Mouse (Mus musculus) gastrocnemius, postnatal 10 days (tissue): ENCODE data around the gene Arhgef3. TPM values are rescaled to one million over a fixed set of nuclear protein-coding genes. Genes with fewer than 3 reads are reported as not detected.
"Not testable (repeated sequence)": the region's sequence is repeated elsewhere in the genome, so short reads cannot be mapped to it uniquely, and the experiment has no call there.

ENCODE experiments used
- DNase-seq: peaks from one replicate; pipeline ENCODE4 v3.0.0; 2021; ENCODE audit warnings: mixed read lengths
- total RNA-seq, 2 experiments: library from RNA; stranded (reverse); gene quantifications; 2 replicates each; pipeline ENCODE4 v1.2.3; 2021

Gene Arhgef3
- total RNA-seq, 2 experiments from 2014 or later, result 15.6 to 18.1 TPM

GRCm38 (mm10) chr14:27233056-27233455 lies 118.4 kb downstream of the Arhgef3 start:
- DNase-seq, result no peak

DNA sequence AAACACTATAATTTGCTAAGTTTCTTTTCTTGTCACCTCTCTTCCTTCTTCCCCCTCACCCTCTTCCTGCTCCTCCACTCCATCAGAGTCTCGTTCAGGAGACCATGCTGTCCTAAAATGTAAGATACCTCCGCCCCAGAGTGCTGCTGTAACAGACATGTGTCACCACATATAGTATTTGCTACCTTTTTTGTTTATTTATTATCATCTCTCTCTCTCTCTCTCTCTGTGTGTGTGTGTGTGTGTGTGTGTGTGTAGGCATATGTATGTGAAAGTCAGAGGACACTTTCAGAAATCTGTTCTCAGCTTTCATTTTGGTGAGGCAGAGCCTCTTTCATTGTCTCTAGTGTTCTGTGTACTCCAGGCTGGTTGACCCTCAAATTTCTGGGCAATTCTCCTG lies 119.0 kb downstream of the Arhgef3 start:
- no peak for DNase-seq

GRCm38 (mm10) chr14:27234270-27234840 lies 119.7 kb downstream of the Arhgef3 start:
- DNase-seq, result no peak

- no peak for DNase-seq
These were observed 121.3 kb downstream of the Arhgef3 start for GRCm38 (mm10) chr14:27235897-27236553.

DNA sequence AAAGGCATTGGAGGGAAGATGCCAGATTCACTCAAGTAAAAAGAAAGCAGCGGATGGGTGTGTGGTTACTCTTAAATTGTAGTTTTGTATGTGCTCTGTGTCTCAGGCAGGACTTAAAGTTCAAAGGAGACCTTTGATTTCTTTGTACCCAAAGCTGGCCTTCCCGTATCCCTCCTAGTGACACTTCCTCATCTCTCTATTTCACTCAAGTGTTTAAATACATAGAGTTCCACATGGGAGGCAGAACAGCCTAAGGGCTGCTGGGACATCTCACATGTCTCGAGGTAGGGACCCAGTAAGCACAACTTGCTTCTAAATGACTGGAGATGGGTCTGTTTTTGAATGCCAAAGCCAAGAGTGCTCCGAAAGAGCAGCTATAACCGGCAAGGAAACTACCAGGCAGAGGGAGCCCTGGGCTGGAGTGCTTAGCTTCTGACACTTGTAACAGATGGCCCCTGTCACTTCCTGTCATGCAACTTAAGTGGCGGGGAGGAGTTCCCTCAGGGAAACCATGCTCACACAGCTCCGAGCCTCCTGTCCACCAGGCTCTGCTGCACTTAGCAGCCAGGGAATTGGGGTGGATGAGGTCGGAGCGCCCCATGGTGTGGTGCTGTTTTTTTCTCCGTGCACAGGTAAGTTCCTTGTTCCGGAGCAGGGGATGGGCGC lies 123.0 kb downstream of the Arhgef3 start:
- peak; percentile 18 for DNase-seq

DNA sequence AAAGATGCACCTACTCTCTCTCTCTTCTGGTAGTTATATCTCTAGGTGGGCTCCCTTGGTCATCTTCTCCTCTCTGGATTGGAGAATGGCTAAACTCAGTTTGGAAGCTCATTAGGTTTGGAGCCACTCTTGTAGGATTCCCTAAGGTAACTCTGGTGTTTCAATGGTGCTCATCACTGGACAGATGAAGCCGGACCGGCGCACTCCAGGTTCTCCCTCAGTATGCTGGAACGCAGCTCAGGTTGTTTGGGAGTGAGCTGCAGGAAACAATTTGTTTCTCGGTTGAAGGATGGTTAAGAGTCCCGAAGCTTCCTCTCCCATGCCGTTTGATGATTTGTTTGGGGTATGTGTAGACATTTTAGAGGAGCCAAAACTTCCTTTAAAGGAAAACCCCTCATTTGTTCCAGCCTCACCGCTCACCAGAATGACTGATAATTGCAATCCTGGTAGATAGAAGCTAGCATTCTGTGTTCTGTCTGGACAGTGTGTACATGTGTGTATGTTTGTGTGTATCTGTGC lies 124.0 kb downstream of the Arhgef3 start:
- no peak for DNase-seq

DNA sequence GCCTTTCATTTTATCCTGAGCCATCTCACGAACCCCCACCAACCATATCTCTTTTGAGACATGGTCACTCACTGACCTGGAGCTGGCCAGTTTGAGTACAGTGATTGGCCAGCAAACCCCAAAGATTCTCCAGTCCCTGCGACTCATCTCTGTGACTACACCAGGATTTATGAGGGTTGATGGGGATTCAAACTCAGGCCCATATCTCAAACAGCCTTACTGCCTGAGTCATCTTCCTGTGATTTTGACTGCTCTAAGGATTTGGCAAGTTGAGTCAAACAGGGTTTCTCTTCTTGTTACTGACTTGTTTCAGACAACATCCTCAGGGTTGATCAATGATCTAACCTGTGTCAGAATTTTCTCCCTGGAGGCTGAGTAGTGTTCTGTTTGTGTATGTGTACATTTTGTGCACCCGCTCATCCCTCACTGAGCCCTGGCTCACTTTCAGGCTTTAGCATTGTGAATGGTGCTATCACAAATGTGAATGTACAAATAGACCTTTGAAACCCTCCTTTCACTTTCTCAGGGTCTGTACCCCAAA lies 124.9 kb downstream of the Arhgef3 start:
- no peak for DNase-seq

DNA sequence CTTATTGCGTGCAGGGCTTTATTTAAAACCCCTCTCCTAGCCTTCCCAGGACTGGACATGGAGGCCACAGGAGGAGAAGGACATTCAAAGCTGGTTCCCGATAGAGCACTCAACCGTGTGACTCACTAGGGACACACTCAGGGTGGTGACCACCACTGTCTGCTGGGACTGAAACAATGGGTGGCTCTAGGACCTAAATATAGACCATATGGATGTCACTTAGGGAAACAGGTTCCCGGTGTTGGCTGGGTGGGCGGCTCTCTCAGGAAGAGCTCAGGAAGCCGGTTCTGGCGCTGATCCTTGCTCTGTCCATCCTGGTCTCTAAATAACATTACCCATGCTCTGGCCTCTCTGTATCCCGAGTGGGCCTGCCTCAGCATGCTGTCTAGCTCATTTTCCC lies 127.6 kb downstream of the Arhgef3 start:
- DNase-seq, result no peak

DNA sequence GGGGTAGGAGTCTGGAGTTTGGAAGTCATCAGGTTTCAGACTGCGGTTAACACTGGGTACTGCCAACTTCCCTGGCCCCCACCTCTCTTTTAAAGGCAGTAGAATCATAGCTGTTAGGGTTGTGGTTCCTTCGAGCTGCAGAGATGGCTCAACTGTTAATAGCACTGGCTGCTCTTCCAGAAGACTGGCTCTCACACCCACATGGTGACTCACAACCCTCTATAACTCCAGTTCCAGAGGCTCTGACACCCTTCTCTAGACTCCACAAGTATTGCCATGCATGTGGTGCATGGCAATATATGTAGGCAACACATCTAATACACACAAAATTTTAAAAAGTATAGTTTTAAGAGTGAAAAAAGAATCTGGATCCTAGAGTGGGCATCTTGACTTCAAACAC lies 128.1 kb downstream of the Arhgef3 start:
- DNase-seq, result no peak

DNA sequence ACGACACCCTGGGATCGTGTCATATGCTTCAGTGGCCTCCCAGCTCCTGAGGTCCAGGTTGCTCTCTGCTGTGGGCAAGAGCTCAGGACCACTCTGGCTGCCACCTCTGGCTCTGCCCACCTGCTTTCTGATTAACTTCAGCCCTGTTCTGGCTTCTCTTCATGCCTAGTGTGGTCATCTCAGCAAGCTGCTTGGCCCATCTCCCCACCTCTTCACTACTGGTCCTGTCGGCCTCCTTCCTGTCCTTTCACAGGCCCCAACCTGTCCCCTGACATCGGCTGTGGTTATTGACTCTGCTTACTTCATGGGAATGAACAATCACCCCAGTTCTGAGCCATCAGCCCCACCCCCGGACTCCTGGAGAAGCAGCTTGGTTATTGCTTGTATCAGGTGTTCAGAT lies 128.9 kb downstream of the Arhgef3 start:
- no peak for DNase-seq

DNA sequence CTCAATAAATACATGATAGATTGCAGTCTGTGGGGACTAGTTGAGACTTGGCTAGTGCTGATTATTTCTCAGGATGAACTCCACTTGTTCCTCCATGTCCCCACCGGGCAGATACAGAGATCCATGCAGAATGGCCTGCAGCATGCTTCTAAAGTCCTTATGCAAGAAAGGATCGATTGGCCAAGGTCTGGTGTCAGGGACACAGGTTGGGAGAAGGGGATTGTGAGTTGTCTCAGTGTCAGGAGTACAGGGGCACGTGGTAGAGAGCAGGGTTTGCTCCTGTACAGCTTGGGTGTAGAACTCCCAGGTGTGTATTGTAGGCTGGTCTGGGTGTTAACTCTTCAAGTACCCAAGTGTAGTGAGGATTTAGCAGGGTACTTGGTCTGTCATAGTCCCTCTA lies 130.2 kb downstream of the Arhgef3 start:
- DNase-seq, result no peak

- DNase-seq, result no peak
These were observed 131.7 kb downstream of the Arhgef3 start for GRCm38 (mm10) chr14:27246424-27246823.

DNA sequence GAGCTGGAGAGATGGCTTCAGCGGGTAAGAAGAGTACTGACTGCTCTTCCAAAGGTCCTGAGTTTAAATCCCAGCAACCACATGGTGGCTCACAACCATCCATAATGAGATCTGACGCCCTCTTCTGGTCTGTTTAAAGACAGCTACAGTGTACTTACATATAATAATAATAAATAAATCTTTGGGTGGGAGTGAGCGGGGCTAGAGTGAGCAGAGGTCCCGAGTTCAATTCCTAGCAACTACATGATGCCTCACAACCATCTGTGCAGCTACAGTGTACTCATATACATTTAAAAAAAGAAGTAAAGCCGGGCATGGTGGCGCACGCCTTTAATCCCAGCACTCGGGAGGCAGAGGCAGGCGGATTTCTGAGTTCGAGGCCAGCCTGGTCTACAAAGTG lies 132.2 kb downstream of the Arhgef3 start:
- DNase-seq, result not testable (repeated sequence)

DNA sequence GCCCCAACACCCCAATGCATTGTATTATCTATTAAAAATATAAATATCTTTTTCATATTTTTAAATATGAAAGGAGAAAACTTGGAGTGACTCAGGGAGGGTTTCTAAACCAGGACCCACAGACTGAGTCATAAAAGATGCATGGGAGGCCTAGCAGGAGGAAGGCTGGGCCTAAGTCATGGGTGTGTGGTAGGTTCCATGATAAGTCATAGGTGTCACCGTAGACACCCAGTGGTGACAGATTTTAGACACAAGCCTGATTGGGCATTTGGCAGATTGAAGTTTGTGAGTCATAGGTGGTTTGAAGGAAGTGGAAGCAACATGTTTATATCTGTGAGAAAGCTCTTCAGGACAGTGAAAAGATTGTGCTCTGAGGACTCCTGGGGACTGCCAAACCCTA lies 134.4 kb downstream of the Arhgef3 start:
- no peak for DNase-seq

DNA sequence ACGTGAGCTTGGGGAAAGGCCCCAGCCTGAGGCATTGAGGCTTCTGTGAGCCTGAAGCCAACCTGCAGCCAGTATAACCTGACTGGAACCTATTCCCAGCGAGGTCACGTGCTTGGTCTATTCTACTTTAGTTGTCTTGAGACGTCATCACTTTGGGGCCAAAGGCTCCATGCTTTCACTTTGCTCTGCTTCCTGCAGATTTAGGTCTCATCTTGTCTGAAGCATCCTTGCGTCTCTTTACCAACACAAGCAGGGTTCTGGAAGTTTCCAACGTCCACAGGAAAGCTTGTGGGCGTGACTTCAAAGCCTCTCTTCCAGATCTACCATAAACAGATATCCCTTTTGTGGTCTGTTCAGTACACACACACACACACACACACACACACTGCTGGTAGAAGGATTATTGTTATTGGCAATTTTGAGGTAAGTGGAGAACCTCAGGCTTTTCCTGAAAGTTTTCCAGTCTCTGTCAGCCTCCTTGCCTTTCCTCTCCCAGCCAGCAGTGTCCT lies 135.6 kb downstream of the Arhgef3 start:
- no peak for DNase-seq

- no peak for DNase-seq
These were observed 138.7 kb downstream of the Arhgef3 start for GRCm38 (mm10) chr14:27253391-27253790.

DNA sequence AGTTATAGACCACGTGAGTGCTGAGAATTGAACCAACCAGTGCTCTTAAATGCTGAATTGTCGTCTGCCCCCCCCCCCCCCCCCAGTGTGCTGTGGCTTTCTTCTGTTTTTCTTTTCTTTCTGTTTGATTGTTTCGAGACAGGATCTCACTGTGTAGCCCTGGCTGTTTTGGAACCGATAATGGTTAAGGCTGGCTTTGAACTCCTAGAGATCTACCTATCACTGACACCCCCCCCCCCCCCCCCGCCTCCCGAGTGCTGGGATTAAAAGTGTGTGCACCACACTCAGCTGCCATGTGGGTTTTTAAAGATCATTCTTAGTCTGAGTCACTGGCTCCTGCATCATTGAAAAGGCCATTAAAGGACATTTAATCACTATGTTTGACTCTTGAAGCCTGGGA lies 147.7 kb downstream of the Arhgef3 start:
- DNase-seq, result no peak

GRCm38 (mm10) chr14:27266601-27267000 lies 151.9 kb downstream of the Arhgef3 start:
- DNase-seq, result no peak

- DNase-seq, result no peak
These were observed 153.4 kb downstream of the Arhgef3 start for GRCm38 (mm10) chr14:27268137-27268536.

GRCm38 (mm10) chr14:27268986-27269700 lies 154.4 kb downstream of the Arhgef3 start:
- DNase-seq, result no peak

- DNase-seq, result no peak
These were observed 155.1 kb downstream of the Arhgef3 start for GRCm38 (mm10) chr14:27269836-27270235.

DNA sequence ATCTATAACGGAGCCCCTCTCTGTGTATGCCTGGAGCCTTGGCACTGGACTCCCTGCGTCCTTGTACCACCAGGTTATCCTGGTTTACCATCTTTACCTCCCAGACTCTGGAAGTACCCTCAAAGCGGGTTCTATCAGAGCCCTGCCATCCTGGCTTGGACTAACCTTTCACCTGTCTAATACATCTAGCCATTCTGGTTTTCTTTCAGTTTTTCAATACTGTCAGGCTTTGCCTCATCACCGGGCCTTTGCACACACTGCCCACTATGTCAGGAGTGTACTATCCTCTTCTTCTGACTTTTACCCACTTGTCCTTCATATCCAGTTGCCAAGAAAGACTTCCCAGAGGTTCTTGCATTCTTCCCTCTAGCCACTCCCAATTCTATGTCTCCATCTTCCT lies 155.8 kb downstream of the Arhgef3 start:
- DNase-seq, result no peak
